Mouse (Mus musculus) layer of hippocampus, postnatal 14 days (tissue): ENCODE data around the gene Actn1. TPM values are rescaled to one million over a fixed set of nuclear protein-coding genes. Genes with fewer than 3 reads are reported as not detected.

Experiments
- DNase-seq, 2 experiments: peaks; one replicate each; pipeline ENCODE4 v3.0.0; 2021 to 2022; ENCODE audit warnings: low spot score in 2 of 2, mixed read lengths in 1 of 2
- total RNA-seq, 2 experiments: library from RNA; stranded (reverse); gene quantifications; 2 replicates each; pipeline ENCODE4 v1.2.3; 2021

Gene Actn1
- total RNA-seq, 2 experiments from 2014 or later: 86.0 to 91.2 TPM

DNA sequence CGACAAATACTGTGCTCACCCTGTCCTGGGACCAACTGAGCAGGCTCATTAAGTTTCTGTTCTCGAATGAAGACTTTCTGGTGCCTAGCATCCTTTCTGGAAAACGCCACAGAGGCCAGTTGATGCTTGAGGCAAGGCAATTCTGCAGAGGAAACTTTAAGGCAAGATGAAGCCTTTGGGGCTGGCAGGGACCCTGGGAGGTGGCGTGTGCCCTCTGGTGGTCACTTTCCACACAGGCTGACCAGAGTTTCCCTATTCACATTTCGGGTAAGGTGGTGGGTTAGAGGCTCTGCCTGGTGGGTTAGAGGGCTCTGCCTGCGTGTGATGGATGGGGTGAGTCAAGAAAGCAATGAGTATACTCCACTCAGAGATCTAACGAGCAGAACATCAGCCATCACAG, 118.7 kb downstream of the Actn1 start:
- peak in 1 of 2 experiments; percentile 45 for DNase-seq

DNA sequence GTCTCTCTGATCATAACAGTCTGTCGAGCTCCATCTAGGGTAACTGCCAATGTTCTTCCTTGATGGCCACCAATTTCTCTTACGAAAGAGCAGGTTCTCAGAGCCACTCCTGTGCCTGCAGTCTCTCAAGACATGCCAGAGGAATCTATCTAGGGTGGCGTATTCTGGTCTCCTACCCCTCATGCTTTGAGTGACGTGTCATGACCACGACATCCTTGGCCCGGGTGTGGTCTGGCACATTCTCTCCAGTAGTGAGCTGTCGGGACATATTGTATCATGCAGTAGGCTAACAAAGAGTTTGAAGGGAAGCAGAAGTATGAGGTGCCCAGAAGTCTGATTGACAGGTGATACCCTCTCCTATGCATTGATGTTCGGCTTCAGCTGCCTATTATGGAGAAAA, 119.2 kb downstream of the Actn1 start:
- DNase-seq: no peak

DNA sequence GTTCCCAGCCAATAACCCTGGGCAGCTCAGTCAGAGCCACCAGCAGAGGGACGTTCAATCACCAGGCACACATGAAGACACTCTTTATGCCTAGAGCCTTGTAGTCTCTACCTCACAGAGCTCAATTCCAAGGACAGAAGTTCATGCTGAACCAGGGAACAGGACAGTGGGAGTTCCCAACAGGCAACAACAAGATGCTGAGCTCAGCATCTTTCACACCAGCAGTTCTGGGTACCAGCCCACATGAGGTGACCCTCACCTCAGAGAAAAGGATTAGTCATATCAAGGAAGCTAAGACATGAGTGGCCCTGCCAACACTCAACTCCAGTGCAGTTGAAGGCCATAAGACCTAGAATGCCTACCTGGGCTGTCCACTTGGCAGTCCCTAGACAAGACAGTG, 122.4 kb downstream of the Actn1 start:
- no peak for DNase-seq

DNA sequence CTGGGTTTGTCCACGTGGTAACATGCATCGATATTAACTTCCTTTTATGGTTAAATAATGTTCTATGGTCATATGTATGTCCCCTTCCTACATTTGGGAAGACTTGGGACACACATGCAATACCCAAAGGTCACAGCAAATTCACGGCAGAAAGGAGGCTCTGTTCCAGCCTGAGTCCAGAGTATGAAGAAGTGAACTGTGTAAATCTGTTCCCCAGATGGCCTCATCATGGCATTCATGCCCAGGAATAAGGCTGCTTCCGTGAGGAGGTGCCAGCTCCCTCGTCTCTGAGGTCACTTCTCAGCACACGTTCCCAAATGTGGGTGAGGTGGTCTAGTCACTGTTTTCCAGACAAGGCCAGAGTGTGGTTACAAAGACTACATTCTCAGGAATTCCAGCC, 122.9 kb downstream of the Actn1 start:
- DNase-seq: no peak

DNA sequence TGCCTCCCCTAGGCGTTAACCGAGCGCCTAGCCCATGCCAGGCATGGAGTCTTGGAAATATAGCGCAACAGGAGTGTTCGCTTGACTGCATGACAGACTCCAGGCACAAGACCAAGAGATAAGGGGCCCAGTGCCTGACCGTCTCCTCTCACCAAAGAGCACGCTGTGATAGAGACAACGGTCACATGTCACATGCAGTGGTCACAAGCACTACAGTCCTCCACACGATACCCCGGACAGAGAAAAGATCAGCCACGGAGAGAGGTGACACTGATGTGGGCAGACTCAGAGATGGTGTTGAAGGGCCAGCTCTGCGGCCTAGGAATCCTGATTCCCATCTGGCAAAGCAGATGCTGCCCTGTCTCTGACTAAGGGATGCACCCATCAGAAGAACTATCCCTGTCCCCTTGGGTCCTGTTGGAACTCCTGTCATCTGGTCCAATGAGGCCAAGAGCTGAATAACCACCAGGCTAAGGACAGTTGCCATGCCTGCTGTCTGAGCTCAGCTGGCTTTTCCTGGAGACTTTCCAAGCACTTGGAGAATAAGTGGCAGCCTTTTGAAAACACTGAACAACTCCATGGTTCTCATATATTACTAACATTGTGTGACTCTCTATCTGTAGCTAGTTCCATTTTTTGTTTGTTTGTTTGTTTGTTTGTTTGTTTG, 123.8 kb downstream of the Actn1 start:
- no peak for DNase-seq

DNA sequence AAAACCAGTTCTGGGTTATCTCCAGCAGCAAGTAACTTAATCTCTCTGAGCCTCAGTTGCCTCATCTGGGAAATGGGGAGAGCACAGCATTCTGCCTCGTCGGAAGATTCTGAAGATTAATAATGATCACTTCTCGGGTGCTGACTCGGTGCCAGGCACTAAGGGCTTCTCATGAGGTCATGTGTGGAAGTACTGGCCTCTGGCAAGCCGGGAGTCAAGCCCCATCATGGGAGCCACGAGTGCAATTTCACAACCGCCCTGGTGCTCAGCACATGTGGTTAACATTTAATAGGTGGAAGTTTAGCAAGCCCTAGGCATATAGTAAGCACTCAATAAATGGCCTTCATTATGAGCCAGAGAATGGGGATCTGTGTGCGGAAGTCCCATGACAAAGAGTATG, 125.0 kb downstream of the Actn1 start:
- DNase-seq: no peak

DNA sequence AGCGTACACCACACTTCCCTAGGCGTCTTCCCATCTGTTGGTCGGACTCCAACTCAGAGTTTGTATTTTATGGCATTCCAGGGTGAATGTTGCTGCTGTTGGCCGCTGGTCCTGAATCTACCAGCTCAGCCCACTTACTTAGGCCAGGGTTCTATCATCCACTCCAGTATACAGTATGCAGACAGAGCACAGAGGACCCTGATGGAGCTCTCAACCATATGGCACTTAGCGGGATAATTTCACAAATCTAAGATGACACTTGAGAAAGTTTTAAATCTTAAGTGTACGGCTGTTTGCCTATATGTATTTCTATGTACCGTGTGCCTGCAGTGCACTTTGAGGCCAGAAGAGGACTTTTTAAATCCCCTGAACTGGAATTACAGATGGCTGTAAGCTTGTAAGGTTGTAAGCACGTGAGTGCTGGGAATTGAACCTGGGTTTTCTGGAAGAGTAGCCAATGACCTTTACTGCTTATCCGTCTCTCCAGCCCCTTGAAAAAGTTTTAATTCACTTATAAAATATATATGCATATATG, 127.1 kb downstream of the Actn1 start:
- DNase-seq: no peak

DNA sequence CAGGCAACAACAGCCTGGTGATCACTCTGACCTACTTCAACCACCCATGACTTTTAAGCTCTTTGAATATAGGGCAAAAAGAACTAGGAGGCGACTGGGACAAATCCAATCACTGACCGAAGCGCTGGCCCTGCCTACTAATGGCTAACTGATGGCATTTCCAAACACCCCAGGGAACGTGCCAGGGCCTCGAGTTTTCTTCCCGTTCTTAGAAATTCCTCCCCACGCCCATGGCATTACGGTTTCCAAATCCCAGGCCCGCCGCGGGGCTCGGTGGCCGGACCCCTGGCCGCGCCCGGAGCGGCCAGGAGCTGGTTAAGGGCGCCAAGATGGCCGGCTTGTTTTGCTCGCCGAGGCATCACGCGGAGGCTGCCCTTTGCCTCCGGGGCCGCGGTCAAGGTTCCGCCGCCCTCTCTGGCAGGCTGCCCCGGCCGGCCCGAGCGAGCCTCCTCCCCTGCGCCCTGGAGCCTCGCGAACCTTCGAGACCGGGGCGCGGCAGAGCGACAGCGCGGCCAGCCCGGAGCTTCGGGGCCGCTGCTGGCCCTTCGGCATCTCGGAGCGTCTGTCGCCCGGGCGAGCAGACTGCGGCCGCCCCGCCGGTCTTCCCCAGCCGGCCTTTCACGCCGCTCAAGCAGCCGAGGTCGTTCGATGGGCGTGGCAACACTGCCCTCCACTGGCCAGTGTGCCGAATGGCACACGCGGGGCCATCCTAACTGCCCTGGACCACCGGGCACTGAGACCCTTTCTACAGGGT, 127.7 kb downstream of the Actn1 start:
- DNase-seq: peak; percentile 75 to 77

DNA sequence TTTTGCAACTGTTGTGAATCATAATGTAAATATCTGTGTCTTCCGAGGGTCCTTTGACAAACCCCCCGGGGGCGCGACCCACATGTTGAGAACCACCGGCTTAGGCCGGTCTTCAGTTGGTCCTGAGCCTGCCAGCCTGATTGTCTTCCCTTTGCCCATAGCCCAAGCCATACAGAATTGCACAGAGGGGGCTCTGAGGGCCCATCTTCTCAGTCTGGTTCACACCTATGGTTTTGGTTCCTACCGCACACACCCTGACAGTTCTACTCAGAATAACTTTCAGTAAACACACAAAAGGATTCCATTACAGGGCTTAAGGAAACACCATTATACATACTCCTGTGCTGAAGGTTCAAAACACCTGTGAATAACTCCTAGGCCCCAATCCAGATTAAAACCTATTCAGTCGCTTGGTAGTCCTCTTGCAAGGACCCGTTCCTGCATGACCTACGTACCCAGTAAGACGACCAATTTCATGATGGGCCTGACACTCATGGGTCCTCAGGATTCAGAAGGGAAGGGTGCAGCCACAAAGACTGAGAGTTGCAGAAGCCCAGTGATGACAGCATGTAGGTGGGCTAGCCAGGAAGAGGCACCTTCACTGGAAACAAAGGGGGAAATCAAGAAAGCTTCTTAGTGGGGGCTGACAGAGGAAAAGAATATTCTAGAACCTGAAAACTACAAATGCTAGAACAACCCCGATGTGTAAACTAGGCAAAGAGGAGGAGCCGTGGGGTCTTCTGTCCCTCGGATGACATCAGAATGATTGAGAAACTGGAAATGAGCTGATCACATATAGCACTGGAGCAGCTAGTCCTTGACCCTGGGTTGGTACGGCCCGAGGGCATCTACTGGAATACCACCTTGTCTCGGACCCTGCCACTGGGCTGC, 128.6 kb downstream of the Actn1 start:
- DNase-seq: peak in 1 of 2 experiments; percentile 18

DNA sequence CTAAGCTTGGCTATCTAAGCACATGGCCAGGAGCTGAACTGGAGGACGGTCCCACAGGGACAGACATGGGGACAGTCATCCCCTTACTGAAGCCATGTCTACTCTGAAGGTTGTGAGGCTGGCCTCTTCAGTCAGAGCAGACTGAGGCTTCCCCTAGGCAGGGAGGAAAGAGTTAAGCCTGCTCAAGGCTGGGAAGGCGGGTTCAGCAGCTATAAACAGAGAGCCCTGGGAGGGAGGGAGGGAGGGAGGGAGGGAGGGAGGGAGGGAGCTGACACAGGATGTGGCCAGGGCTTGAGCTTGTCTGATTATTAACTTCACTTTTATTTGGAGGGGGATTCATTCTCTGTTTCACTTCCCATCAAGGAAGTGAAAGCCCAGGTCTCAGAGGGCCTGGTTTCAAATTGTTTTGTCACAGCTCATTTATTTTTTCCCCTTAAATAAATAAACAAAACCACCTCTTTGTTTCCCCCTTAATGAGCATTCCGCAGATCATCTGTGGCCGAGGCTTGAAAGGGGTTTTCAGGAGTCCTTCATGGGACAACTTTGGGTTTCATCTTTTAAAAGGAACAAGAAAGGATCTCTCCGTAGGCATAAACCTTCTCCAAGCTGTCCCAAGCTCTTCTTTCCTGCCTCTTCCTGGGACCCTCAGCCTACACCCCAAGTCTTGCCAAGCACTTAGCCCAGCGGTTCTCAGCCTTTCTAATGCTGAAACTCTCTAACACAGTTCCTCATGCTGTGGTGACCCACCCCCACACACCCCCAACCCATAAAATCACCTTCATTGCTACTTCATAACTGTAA, 129.4 kb downstream of the Actn1 start:
- DNase-seq: peak in 1 of 2 experiments; percentile 10

DNA sequence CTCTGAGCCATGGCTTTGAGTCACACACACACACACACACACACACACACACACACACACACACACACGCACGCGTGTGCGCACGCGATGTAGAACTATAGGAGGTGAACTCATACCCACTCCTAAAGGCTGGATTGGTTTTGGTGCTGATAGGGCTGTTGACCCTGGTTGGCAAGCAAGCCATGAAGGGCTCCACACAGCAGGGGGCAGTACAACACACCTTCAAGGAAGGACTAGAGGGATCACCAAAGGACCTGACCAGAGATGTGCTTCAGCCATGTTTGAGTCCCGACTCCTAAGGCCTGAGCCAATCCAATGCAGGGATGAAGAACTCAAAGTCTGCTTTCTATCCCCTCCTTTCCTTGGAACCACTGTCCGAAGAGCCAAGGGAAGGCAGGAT, 130.6 kb downstream of the Actn1 start:
- DNase-seq: no peak

DNA sequence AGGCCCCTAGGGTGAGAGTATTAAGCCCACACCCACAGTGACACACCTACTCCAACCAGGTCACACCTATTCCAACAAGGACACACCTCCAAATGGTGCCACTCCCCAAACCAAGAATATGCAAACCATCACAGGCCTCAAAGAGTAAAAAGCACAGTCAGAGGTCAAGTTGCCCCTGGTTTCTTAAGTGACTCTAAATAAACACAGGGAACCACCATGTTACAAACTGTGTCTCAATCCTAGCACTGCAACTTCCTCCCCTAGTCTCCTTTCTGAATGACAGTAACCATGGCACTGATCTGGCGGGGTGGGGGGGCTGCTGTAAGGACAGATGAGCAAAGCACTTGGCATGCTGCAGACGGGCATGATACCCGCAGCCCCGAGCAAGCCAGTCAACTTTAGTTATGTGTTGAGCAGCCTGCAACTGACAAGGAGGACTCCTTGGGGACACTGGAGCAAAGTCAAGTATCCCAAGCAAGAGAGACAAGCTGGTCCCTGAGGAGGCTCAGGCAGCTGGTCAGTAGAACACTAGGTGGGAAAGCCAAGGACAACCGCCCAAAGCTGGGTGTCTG, 132.9 kb downstream of the Actn1 start:
- no peak for DNase-seq

DNA sequence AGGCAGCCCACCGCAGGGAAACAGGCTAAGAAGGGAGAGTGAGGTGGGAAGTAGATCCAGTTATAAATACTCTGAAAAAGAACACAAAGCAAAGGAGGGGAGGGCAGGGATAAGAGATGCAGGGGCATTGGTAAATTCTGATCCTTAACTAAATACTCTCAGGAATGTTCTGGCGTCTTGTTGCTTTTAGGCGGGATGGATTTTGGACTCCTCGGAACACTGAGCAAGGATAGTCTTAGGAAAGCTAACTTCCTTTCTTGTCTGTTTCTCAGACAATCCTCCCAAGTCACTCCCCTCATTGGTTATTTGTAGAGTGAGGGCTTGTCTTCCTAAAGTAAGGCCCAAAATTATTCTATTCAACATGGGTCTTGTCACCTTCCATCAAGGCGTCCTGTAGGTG, 134.9 kb downstream of the Actn1 start:
- no peak for DNase-seq

DNA sequence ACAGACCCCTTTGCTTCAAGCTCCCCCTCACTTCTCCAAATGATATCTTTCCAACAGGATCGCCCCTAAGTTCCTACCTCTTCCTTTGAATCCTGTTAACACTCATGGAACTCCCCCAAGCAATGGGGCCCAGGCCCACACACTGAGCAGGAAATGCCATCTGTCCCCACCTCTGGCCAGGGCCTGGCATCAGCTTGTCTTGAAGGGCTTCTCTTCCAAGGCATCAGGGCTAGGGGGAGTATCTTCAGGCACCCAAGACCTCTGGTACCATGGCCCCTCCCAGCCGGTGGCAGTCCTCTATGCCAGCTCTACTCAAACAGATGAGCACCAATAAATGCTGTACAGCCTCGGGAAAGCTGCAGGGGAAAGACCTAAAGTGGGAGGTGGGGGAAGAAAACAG, 135.4 kb downstream of the Actn1 start:
- no peak for DNase-seq

DNA sequence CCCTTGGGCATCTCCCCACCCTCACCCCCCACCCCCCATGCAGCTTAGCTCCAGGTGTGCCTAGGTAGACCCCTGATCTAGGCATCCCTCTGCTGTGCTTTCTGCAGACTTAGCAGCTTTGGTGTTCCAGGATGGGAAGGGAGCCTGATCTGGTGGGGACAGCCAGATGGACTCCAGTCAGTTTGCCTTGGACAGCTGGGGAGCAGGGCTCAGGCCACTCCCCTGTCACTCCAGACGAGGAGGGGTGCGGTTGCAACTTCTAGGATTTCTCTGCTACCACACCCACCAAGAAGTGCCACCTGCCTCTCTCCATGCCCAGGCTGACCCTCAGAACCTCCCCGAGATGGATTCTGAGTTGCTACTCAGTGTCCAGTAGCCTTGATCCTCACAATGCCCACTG, 136.0 kb downstream of the Actn1 start:
- DNase-seq: no peak

DNA sequence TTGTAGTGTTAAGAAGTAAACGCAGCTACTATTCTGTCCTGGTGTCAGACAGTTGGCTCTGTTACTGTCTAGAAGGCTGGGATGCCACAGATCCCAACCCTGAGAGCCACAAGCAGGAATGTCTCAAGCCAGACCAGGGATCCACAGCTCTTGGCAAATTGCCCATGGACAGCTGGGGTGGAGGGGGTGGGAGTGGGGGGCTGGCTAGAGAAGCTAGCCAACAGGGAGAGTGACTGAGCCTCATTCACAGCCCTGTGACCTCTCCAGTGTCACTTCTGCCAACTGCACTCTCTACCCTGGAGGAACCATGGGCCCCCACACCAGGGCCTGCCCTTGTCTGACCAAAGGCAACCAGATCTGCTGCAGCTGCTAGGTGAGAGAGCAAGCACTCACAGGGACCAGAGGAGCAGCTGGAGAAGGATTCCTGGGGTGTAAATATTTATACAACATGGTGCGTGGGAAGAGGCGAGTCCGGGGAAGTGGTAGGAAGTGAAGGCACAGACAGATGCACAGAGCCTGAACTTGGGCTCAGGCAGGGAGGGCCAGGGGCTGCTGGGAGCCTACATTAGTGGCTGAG, 136.9 kb downstream of the Actn1 start:
- DNase-seq: no peak

DNA sequence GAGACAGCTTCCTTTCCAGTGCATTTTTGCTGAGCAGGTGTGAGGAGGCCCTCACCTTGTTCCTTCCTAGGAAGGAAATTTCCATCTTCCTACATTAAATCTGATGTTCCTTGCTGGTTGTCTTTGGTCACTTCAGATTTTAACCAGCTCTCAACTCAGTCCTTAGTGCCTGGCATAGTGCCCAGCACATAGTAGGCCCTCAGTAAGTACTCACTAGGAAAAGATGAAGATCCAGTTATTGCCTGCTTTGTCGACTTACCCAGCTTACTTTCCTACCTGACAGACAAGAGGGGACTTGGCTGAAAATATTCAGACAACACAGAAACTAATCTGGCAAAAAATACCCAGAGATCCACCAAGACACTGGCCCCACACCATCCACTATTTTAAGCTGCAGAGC, 138.7 kb downstream of the Actn1 start:
- DNase-seq: no peak

DNA sequence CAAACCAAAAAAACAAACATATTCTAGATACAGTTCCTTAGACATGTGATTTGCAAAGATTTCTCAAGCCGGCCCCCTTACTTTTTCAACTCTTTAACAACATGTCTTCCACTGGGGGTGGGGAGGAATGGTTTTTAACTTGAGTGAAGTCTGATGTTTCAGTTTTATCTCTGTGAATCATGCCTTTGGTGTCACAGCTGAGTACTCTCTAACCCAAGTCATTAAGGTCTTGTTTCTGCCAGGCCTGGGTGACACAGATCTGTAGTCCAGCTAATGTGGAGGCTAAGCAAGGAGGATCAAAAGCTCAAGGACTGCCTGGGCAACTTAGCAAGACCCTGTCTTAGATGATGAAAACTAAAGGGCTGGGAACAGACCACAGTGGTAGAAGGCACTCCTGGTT, 141.6 kb downstream of the Actn1 start:
- no peak for DNase-seq
